Mouse (Mus musculus) G1E (cell line): ENCODE results near the gene Wdr83. TPM values are rescaled to one million over a fixed set of nuclear protein-coding genes. Genes with fewer than 3 reads are reported as not detected.
"Not testable (repeated sequence)": the region's sequence is repeated elsewhere in the genome, so short reads cannot be mapped to it uniquely, and the experiment has no call there.

ENCODE experiments used
- ATAC-seq: 2 replicates; pipeline ENCODE4 v1.8.0; 2016; ENCODE audit warnings: mild to moderate bottlenecking; ENCODE audit not compliant: insufficient number of reproducible peaks, poor library complexity, low FRiP score, severe bottlenecking; ENCODE audit errors: extremely low read depth
- DNase-seq: peaks from one replicate; pipeline ENCODE4 v3.0.0; 2012; ENCODE audit warnings: low spot score
- H3K27me3 ChIP-seq: 2 replicates; pipeline ENCODE4 v1.6.1; 2012; ENCODE audit warnings: mild to moderate bottlenecking, low read length, inconsistent platforms; ENCODE audit not compliant: insufficient read depth
- H3K36me3 ChIP-seq: replicated peaks from 2 replicates; pipeline ENCODE3; 2012; ENCODE audit warnings: mild to moderate bottlenecking, inconsistent platforms
- H3K4me1 ChIP-seq: 2 replicates; pipeline ENCODE4 v1.6.1; 2012; ENCODE audit warnings: low read depth, low read length, inconsistent platforms, mixed read lengths; ENCODE audit not compliant: insufficient read depth
- H3K4me3 ChIP-seq: 2 replicates; pipeline ENCODE4 v1.5.1; 2012; ENCODE audit warnings: low read depth, mild to moderate bottlenecking, inconsistent platforms, low read length, moderate library complexity, mixed read lengths
- H3K9me3 ChIP-seq: replicated peaks from 2 replicates; pipeline ENCODE4 v1.6.1; 2012; ENCODE audit warnings: inconsistent platforms
- CTCF ChIP-seq: IDR thresholded peaks from 2 replicates; pipeline ENCODE4 v1.5.1; 2012; ENCODE audit warnings: low read depth, low read length, inconsistent platforms, mixed read lengths
- GATA1 ChIP-seq: IDR thresholded peaks from 2 replicates; pipeline ENCODE4 v1.6.1; 2012; ENCODE audit warnings: borderline replicate concordance, low read length, inconsistent platforms, mixed read lengths
- GATA2 ChIP-seq: IDR thresholded peaks from 2 replicates; pipeline ENCODE4 v1.6.1; 2012; ENCODE audit warnings: low read depth, low read length, inconsistent platforms, borderline replicate concordance
- POLR2AphosphoS5 ChIP-seq: IDR thresholded peaks from 2 replicates; pipeline ENCODE4 v1.6.1; 2012; ENCODE audit warnings: low read depth, low read length, inconsistent platforms; ENCODE audit not compliant: insufficient replicate concordance
- TAL1 ChIP-seq: conservative IDR thresholded peaks from 2 replicates; pipeline ENCODE4 v1.6.1; 2012; ENCODE audit warnings: low read depth, low read length, inconsistent platforms, mixed read lengths
- polyA plus RNA-seq: library from polyadenylated mRNA; stranded (reverse); fragments of >175 nt; gene quantifications from 2 replicates; pipeline ENCODE4 v1.2.3, GENCODE M21; 2012
- total RNA-seq, 2 experiments: library from RNA; stranded (forward) in 1 of 2; stranded (reverse) in 1 of 2; fragments of 200-1000 nt in 1 of 2; fragments of >200 nt in 1 of 2; fragmentation: Nextera tagmentation in 1 of 2; gene quantifications; 2 replicates each; pipeline ENCODE4 v1.2.3; 2014 to 2017

The Wdr83 gene
- total and polyA plus RNA-seq, 3 experiments: 22.4 to 38.9 (median 27.2) TPM

GRCm38 (mm10) chr8:85090856-85091255, 9.8 kb upstream of the Wdr83 start:
- H3K4me1 ChIP-seq: peaks cover 11% of the 10 kb centered on the region
- H3K27me3 ChIP-seq: no peaks in the 10 kb centered on the region
- H3K4me3 ChIP-seq: no peak overlapping the region
- no peaks in the 10 kb centered on the region for H3K9me3 ChIP-seq
- H3K36me3 ChIP-seq: peaks cover 87% of the 10 kb centered on the region
- TF ChIP-seq TAL1 (no peak), POLR2AphosphoS5 (no peak), GATA2 (no peak), GATA1 (no peak)
- ATAC-seq: no peak
- no peak for DNase-seq

GRCm38 (mm10) chr8:85088771-85089170, 7.7 kb upstream of the Wdr83 start:
- DNase-seq: no peak

DNA sequence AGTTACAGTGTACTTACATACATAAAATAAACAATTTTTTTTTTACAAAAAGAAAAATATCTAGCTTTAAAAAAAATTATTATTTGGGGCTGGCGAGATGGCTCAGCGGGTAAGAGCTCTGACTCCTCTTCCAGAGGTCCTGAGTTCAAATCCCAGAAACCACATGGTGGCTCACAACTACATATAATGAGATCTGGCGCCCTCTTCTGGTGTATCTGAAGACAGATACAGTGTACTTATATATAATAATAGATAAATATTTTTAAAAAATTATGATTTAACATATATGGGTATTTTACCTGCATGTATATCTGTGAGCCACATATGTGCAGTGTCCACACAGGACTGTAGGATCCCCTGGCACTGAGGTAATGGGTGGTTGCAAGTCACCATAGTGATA, 5.1 kb upstream of the Wdr83 start:
- H3K4me1 ChIP-seq: peaks cover 48% of the 10 kb centered on the region
- H3K4me3 ChIP-seq: no peak overlapping the region
- DNase-seq (no peak), ATAC-seq (no peak)
- peaks cover 54% of the 10 kb centered on the region for H3K36me3 ChIP-seq
- no peaks in the 10 kb centered on the region for H3K27me3 ChIP-seq
- no peaks in the 10 kb centered on the region for H3K9me3 ChIP-seq
- TF ChIP-seq TAL1 (no peak), GATA2 (no peak), GATA1 (no peak), CTCF (no peak), POLR2AphosphoS5 (no peak)

More at GRCm38 (mm10) chr8:85088771-85089170, 7.7 kb upstream of the Wdr83 start:
- Histone ChIP-seq H3K9me3 (no peaks in the 10 kb centered on the region), H3K4me1 (peaks cover 30% of the 10 kb centered on the region), H3K4me3 (no peak overlapping the region), H3K27me3 (no peaks in the 10 kb centered on the region), H3K36me3 (peaks cover 80% of the 10 kb centered on the region)
- ATAC-seq: no peak
- no peak for TF ChIP-seq GATA2
- no peak for TF ChIP-seq TAL1
- TF ChIP-seq POLR2AphosphoS5: no peak
- TF ChIP-seq GATA1: no peak
- no peak for TF ChIP-seq CTCF

- ATAC-seq (no peak), DNase-seq (peak; percentile 39)
- no peak for TF ChIP-seq CTCF
- TF ChIP-seq POLR2AphosphoS5: no peak
- no peak for TF ChIP-seq TAL1
- TF ChIP-seq GATA1: no peak
- TF ChIP-seq GATA2: no peak
- Histone ChIP-seq H3K4me1 (peaks cover 54% of the 10 kb centered on the region), H3K9me3 (no peaks in the 10 kb centered on the region), H3K27me3 (no peaks in the 10 kb centered on the region), H3K4me3 (peak overlapping the region; percentile 80; the same call in 1 of the 2 replicates), H3K36me3 (peaks cover 52% of the 10 kb centered on the region)
Observed at GRCm38 (mm10) chr8:85084633-85085032, 3.5 kb upstream of the Wdr83 start.

DNA sequence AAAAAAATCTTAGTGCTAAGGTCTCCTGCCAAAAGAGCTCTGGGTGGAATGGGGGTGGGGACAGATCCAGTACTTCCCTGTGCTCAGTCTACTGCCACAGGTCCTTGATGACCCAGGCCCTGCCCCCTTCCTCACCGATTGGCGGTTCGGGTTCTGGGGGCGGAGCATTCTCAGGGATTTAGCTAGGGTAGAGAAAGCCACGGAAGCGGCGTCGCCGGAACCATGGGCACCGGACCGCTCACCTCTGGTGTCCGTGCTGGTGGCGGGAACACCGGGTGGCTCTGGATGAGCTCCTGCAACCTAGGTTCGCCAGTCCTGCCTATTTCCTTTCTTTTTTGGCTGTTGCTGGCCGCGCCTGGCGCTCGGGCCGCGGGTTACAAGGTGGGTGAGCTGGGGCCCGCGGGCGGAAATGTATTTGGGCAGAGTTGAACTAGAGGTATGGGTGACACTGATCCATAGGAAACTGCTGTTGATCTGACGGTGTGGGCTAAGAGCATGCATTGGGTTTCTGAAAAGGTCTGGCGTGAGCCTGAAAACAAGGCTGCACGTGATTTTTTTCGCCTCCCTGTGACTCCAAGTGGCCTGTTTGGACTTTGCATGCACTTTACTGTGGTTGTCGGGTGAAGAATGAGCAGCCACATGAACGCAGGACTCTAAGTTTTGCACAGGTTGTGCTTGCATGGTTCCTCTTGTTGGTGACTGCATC, 2.2 kb upstream of the Wdr83 start, which contains the start of gene Man2b1:
Gene Man2b1, plus strand, starts transcription at position 163 of the 706 bp plus-strand sequence.
- no peak for TF ChIP-seq GATA1
- TF ChIP-seq POLR2AphosphoS5: no peak
- no peak for TF ChIP-seq GATA2
- no peak for TF ChIP-seq CTCF
- TF ChIP-seq TAL1: no peak

GRCm38 (mm10) chr8:85082169-85082568, 1.1 kb upstream of the Wdr83 start:
- H3K9me3 ChIP-seq, H3K27me3 ChIP-seq, ATAC-seq, DNase-seq, H3K4me3 ChIP-seq: not testable (repeated sequence)
- H3K36me3 ChIP-seq: peaks cover 52% of the 10 kb centered on the region
- peaks cover 70% of the 10 kb centered on the region for H3K4me1 ChIP-seq

More for the DNA sequence above, 2.2 kb upstream of the Wdr83 start, which contains the start of gene Man2b1:
- Histone ChIP-seq H3K4me1 (peaks cover 68% of the 10 kb centered on the region), H3K36me3 (peaks cover 53% of the 10 kb centered on the region), H3K4me3 (peak within 1 kb of the TSS; percentile 80), H3K9me3 (no peaks in the 10 kb centered on the region), H3K27me3 (no peaks in the 10 kb centered on the region)
- peak; percentile 85 for DNase-seq
- ATAC-seq: peak; percentile 74
